ENCODE assay signal across 9 mouse cellular contexts in genomic region chr14:72377224-72377623, GRCm38 (mm10).
DNase-seq lines count a peak whose midpoint lies in the region; TF ChIP-seq lines count a peak whose summit lies in the region.
"Had no signal": no experiment of that assay in that cellular context is flagged by ENCODE, and none has a peak within 500 bp of the region (broad histone marks: within the 10 kb centered on the region; RNA-seq: fewer than 3 reads in every experiment).

No protein-coding gene starts in this region.

- no peak overlapping the region for H3K9ac ChIP-seq in ES-E14 (ENCODE audit: insufficient read depth, low read depth, low read length, poor library complexity, severe bottlenecking)
- H3K9ac ChIP-seq: stomach, embryonic 15.5 days had no signal

- H3K4me1 ChIP-seq in ES-E14 (ENCODE audit: control insufficient read depth in 2 of 2, insufficient read depth in 2 of 2, low read length in 2 of 2, poor library complexity in 1 of 2), result no peaks in the 10 kb centered on the region
- no peaks in the 10 kb centered on the region for H3K4me1 ChIP-seq in embryonic facial prominence, embryonic 10.5 days
- H3K4me1 ChIP-seq: stomach, embryonic 15.5 days had no signal

- 8% methylated on average over 2 of the region's 2 CpGs for WGBS in embryonic facial prominence, embryonic 10.5 days

- in situ Hi-C loops in ES-E14 (cut with MboI; ENCODE audit: low sequenced_read_pairs in 2 of 2, unreplicated experiment in 2 of 2), result no loop called here

- peak; percentile 55 for TF ChIP-seq CTCF in layer of hippocampus, adult 2 months (conservative IDR thresholded peaks at IDR 0.05)

- no peak overlapping the region for H3K27ac ChIP-seq in layer of hippocampus, adult 2 months
- H3K27ac ChIP-seq in ES-E14 (ENCODE audit: insufficient read depth, low read depth, low read length, poor library complexity, severe bottlenecking), result no peak overlapping the region
- H3K27ac ChIP-seq in embryonic facial prominence, embryonic 10.5 days (replicated peaks), result no peak overlapping the region
- H3K27ac ChIP-seq: stomach, embryonic 15.5 days had no signal

- H3K4me3 ChIP-seq in layer of hippocampus, adult 2 months, result no peak overlapping the region
- no peak overlapping the region for H3K4me3 ChIP-seq in ES-E14 (ENCODE audit: insufficient read depth in 1 of 2, low read depth in 1 of 2, low read length in 2 of 2, poor library complexity in 1 of 2, severe bottlenecking in 1 of 2)
- H3K4me3 ChIP-seq in embryonic facial prominence, embryonic 10.5 days, result no peak overlapping the region
- H3K4me3 ChIP-seq: stomach, embryonic 15.5 days had no signal

- H3K27me3 ChIP-seq in embryonic facial prominence, embryonic 10.5 days (replicated peaks; ENCODE audit: low read depth, poor library complexity, severe bottlenecking), result no peaks in the 10 kb centered on the region
- H3K27me3 ChIP-seq: stomach, embryonic 15.5 days had no signal

- H3K9me3 ChIP-seq in ES-E14 (ENCODE audit: control insufficient read depth, insufficient read depth, low read depth, low read length), result 0 out of 2 replicates have a peak, but pooled peaks cover 1% of the 10 kb centered on the region
- no peaks in the 10 kb centered on the region for H3K9me3 ChIP-seq in embryonic facial prominence, embryonic 10.5 days
- H3K9me3 ChIP-seq: stomach, embryonic 15.5 days had no signal

- H3K36me3 ChIP-seq in ES-E14 (ENCODE audit: control insufficient read depth, insufficient read depth, low read length, poor library complexity, severe bottlenecking), result no peaks in the 10 kb centered on the region
- no peaks in the 10 kb centered on the region for H3K36me3 ChIP-seq in embryonic facial prominence, embryonic 10.5 days (replicated peaks)
- H3K36me3 ChIP-seq: stomach, embryonic 15.5 days had no signal

- DNase-seq in cerebellum, postnatal 4 days (ENCODE audit: low spot score in 2 of 2), result peak; percentile 33 to 58
- DNase-seq in cerebellum, adult 9-10 months, result no peak
- peak in 1 of 2 experiments; percentile 55 for DNase-seq in layer of hippocampus, adult 2 months (ENCODE audit: low spot score in 2 of 2)
- DNase-seq in layer of hippocampus, adult 9-11 months, result no peak
- peak; percentile 54 for DNase-seq in ES-E14 (ENCODE audit: low read depth, low spot score)
- DNase-seq in embryonic facial prominence, embryonic 10.5 days (ENCODE audit: low spot score), result peak; percentile 62
- DNase-seq in lung, adult 18-20 months, result peak; percentile 5 to 12
- peak; percentile 15 to 17 for DNase-seq in thymus, postnatal 36 days

TF ChIP-seq in ES-E14, 5 proteins besides CTCF, POLR2A, EP300 and RAD21:
- TF ChIP-seq ZC3H11A (IDR thresholded peaks at IDR 0.05; ENCODE audit: borderline replicate concordance, low read depth, low read length), result peak; percentile 51
- no peak for TF ChIP-seq MAFK (IDR thresholded peaks at IDR 0.05; ENCODE audit: insufficient read depth, low read depth, low read length)
- TF ChIP-seq ZNF384 (IDR thresholded peaks at IDR 0.05; ENCODE audit: low read depth, low read length), result peak; percentile 89
TF ChIP-seq in ES-E14: peak in this region for 2.

Comparison
In these comparisons a context has a peak if more than half of its experiments do, and no peak if none do; other contexts are left out.
1. DNase-seq: peak in cerebellum, postnatal 4 days (2 of 2), ES-E14 (single experiment), embryonic facial prominence, embryonic 10.5 days (single experiment), lung, adult 18-20 months (2 of 2) and thymus, postnatal 36 days (2 of 2); none in cerebellum, adult 9-10 months (single experiment) and layer of hippocampus, adult 9-11 months (single experiment).